Mouse (Mus musculus): ENCODE results near the gene Pou4f2.
A peak's percentile ranks its signal among the peaks of the same experiment; 100 is the strongest.

The Pou4f2 gene

GRCm38 (mm10) chr8:78436071-78436651, at the start of gene Pou4f2:
Gene Pou4f2 (minus strand): TSS chr8:78436645.
- peak in 1 of 2 experiments; percentile 64 for DNase-seq (ENCODE audit: low spot score in 2 of 2)

DNA sequence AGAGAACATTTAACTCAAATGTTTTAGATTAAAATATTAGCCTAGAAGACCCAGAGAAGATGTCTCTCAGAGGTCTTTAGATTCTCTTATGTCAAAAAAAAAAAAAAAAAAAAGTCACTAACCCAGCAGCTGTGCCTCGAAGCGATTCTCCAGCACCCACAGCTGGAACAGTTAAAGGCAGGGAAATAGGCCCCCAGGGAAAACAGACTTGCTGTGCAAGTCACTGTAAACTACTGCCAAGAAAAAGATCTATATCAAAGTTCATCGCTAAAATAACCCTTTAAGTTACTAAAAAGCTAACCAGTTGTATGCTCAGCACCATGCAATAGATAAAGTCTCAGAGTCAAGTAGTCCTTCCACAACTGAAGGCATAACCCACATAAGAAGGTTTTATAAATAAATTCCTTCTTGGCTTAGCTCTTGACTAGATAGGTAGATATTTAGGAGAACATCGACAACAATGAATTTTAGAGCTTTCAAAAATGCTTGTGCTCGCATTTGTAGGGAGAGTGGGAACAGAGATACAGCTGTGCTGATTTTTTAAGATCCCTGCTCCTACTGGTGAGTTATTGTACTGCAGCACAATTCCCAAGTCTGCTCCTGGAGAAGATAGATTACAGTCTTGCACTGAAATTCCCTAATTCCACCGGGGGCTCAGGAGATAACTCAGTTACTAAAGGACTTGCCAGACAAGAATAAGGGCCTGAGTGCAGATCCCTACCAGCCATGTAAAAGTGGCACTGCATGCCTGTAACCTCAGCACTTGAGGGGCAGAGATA, 40.8 kb upstream of the Pou4f2 start:
- DNase-seq (ENCODE audit: low spot score in 2 of 2): no peak

GRCm38 (mm10) chr8:78467889-78468288, 31.4 kb upstream of the Pou4f2 start:
- no peak for DNase-seq (ENCODE audit: low spot score in 2 of 2)

GRCm38 (mm10) chr8:78463941-78464340, 27.5 kb upstream of the Pou4f2 start:
- DNase-seq (ENCODE audit: low spot score in 2 of 2): no peak

DNA sequence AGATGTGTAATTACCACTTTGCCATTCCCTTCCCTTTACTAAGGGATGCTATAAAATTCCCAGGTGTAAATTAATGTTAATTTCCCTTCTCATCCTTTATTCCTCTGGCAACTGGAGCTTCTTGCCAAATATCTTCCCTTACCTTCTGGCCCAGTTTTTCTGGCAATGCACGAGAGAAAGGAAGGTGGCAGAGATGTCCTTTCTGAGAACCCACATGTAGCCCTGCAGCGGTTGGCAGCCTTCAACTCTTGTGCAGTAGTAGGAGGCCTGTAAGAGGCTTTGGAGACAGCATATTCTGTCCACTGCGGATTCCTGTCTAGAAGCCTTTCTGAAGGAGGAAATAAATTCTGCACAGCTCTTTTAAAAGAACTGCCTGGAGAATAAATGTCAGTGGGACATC, 20.0 kb upstream of the Pou4f2 start:
- DNase-seq (ENCODE audit: low spot score in 2 of 2): no peak

GRCm38 (mm10) chr8:78442781-78443180, 6.3 kb upstream of the Pou4f2 start:
- DNase-seq (ENCODE audit: low spot score in 2 of 2): no peak

DNA sequence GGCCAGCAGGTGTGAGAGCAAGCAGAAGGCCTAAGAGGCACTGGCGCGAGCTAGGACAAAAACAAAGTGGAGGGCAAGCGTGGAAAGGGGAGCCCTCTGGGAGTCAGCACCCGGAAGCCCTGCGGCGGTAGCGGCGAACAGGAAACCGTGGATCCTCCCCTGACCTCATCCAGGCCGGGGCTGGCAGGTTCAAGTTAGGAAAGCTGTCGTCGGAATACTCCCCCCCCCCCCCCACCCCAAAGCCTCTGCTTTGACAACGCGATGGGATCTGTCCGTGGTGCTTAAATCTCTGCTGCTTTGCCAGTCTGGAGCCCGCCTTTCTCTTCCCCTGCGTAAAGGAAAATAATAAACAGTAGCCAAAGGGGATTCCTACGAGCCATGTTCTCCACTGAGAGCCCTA, 1.7 kb upstream of the Pou4f2 start:
- no peak for DNase-seq (ENCODE audit: low spot score in 2 of 2)

DNA sequence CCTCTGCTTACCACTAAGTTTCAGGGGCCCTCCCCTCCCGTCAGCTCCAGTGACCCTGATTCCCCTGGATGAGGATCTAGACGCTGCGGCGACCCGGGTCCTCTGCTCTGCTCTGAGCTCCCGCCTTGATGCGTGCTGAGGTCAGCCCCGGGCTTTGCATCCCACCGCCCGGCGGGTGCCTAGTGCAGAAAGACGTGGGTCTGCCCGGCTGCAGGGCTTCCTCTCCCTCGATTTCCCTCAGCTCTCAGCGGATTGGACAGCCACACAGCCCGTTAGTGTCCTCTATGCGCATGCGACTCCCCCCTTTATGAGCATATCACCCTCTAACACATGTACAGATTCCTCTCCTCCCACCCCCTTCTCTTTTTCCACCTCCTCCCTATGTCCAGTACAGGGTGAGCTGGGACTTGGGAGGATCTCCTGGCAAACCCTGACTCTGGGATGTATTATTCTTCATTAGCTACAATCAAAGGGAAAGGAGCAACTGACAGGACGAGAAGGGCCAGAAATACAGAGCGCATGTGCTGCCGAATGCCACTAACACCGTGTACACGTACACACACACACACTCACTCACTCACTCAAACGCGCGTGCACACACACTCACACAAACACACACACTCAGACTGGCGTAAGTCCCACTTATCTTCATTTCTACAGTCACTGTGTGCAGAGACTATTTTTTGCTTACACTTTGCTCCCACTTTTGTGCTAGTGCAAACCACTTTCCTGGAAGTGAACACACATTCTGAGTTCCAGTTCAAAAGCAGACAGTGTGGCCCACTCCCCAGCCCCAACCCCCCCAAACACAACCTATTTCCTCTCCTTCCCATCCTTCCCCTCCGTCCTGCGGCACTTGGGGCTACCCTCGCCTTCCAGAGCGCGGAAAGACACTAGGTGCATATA, 948 bp upstream of the Pou4f2 start:
- DNase-seq (ENCODE audit: low spot score in 2 of 2): no peak

DNA sequence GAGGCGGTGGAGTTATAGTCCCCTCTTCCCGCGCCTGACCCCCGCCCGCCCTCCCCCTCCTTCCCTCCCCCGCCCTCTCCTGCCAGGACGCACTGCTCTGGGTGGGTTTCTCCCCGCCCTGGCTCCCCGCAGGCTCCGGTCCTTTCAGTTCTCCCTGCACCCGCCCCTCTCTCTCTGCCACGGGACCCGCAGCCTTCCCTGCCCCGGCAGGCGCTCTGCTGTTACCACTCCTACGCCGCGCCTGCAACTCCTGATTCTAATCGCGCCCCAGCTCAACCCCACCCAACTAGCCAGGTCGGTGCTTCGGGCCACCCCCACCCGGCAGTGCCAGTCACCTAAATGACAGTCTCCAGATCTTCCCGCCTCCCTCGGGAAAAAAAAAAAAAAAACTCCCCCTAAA, 216 bp upstream of the Pou4f2 start:
- DNase-seq (ENCODE audit: low spot score in 2 of 2): no peak

DNA sequence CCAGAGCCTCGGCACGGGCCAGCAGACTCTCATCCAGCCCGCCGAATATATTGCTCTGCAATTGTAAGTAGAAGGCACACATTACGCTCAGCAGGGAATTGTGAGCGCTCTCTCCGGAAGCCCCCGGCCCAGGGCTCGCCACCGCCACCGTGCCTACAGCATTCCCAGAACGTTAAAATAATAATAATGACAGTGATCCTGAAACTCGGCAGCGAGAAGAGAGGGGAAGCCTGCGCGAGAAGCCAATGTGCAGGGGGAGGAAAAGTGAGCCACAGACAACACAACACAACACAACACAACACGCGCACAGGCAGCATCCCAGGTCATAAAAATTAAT, 853 bp downstream of the Pou4f2 start:
- no peak for DNase-seq (ENCODE audit: low spot score in 2 of 2)

DNA sequence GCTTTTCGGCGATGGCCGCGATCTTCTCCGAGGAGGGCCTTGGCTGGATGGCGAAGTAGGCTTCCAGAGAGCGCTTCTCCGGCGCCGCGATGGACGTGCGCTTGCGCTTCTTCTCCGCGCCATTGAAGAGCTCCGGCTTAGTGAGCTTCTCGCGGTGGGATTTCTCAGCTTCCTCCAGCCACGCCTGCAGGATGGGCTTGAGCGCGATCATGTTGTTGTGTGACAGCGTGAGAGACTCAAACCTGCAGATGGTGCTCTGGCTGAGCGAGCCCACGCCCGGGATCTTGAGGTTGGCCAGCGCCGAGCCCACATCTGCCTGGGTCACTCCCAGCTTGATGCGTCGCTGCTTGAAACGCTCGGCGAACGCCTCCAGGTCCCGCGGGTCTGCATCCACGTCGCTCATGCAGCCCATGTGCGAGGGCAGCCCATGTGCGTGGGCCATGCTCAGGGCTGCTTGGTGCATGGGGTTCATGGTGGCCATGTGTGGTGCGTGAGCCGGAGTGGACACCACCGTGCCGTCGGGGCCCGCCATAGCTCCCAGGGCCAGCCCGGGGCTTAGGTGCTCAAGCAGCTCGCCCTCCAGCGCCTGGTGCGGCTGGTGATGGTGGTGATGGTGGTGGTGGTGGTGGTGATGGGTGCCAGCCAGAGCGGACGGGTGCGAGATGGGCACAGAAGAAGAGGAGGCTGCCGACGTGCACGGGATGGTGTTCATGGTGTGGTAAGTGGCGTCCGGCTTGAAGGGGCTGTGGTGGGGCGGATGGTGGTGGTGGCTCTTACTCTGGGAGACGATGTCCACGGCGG, 1.4 kb downstream of the Pou4f2 start:
- DNase-seq (ENCODE audit: low spot score in 2 of 2): no peak

DNA sequence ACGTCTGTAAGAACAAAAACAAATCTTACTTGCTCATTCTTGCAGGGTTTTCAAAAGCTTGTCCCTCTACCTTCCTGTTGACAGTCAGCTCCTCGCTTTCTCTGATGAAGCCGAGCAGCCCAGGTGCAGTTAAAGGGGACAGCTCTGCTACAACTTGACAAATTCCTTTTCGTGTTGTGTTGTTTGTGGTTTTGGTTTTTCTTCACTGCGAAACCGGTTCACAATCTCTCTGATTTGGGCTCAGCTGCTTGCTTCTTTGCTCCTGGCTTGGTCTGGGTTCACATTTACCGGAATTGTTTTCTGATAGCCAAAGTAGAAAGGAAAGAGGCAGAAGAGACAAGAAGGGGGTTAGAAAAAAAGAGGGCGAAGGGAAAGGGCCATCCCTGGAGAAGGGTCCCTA, 2.1 kb downstream of the Pou4f2 start:
- DNase-seq (ENCODE audit: low spot score in 2 of 2): no peak

DNA sequence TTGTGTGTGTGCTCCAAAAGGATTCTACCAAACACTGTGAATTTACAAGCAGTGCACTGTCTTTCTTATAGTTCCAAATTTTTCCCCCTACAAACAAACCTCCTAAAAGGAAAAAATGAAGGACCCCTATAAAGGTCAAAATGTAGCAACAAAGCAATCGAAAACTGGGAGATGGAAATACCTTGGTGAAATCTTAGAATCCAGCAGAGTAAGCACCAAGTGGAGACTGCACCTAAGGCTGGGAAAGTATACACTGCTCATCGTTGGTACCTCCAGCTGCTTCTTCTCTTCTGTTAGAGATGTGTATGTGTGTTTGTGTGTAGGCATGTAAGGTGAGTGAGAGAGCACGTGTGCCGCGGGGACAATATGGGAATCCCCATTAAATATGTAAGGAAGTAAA, 3.1 kb downstream of the Pou4f2 start:
- no peak for DNase-seq (ENCODE audit: low spot score in 2 of 2)

DNA sequence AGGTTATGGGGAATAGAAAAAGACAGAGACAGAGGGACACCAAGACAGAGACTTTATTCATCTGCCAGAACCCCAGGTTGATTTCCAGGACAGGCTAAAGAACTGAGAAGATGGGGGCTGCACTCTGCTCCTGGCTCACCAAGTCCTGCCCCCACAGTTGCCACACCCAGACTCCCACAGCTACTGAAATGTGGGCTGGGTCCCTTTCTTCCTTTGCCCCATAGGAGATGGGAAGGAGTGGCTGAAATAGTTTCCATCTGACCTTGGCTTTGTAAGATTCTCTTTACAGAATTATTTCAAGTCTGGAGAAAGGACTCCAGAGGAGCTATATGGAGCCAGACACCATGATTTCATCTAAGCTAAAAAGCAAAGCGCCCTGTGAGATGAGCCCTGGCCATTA, 4.0 kb downstream of the Pou4f2 start:
- DNase-seq (ENCODE audit: low spot score in 2 of 2): no peak

GRCm38 (mm10) chr8:78431356-78431755, 5.1 kb downstream of the Pou4f2 start:
- DNase-seq (ENCODE audit: low spot score in 2 of 2): no peak

GRCm38 (mm10) chr8:78428148-78428547, 8.3 kb downstream of the Pou4f2 start:
- DNase-seq (ENCODE audit: low spot score in 2 of 2): no peak

DNA sequence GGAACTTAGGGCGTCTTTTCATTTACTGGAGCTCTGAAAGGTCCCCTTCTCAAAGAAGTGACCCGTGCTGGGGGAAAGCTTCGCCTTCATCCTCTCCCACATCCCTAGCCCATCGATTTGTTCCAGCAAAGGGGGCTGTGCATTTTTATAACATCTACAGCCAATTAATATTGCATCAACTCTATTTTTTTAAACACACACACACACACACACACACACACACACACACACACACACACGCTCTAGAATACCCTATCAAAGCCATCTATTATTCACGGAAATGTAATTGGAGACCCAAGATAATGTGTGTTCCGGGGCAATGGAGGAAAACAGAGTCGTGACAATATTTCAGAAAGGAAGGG, 8.7 kb downstream of the Pou4f2 start:
- DNase-seq (ENCODE audit: low spot score in 2 of 2): no peak

DNA sequence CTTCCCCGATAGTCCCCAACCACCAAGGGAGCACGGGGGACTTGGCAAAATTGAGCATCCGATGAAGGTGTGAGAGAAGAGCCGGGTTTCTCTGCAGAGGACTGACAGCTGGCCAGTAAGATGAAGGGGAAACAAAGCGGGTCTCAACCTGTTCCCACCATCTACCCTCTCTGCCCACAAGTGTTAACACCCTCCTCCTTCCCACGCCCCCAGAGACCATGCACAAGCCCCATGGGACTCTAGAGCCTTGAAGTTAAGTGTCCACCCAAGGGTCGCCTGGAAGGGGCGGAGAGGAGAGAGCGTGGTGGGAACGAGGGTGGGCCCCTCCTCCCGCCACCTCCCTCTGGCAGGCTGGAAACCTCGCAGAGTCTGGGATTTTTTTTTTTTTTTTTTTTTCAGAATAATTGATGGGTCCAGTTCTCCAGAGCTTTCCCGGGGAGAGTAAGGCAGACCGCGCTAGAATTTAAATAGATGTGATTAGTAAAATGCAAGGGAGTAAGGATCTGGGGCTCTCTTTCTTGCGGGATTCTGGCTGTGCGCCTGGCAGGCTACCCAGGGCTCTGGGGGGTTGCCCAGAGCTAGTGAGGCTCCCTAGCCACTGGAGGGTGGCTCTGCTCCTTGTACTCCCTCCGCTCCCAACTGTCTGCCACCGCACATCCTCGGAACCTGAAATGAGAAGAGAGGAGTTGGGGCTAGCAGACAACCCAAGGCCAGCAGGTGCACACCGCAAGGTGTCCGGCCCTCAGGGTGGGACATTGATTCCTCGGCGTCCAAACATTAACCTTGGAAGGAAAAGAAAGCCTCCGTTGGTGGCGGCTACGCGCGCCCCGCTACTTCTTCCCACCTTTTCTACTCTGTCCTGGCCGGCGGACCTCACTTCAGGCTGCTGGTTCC, 9.3 kb downstream of the Pou4f2 start:
- DNase-seq (ENCODE audit: low spot score in 2 of 2): no peak

- DNase-seq (ENCODE audit: low spot score in 2 of 2): no peak
Observed at GRCm38 (mm10) chr8:78426455-78426854, 10.0 kb downstream of the Pou4f2 start.

GRCm38 (mm10) chr8:78423937-78424336, 12.5 kb downstream of the Pou4f2 start:
- no peak for DNase-seq (ENCODE audit: low spot score in 2 of 2)

GRCm38 (mm10) chr8:78420101-78420503, 16.3 kb downstream of the Pou4f2 start:
- DNase-seq (ENCODE audit: low spot score in 2 of 2): no peak
